24 mouse cellular contexts compared by ENCODE assay signal in genomic region chr9:30174646-30175045, GRCm38 (mm10).
DNase-seq lines count a peak whose midpoint lies in the region; ATAC-seq lines count a peak whose summit lies in the region.
"Had no signal": no experiment of that assay in that cellular context is flagged by ENCODE, and none has a peak within 500 bp of the region (broad histone marks: within the 10 kb centered on the region; RNA-seq: fewer than 3 reads in every experiment).

No protein-coding gene starts in this region.

- no peak overlapping the region for H3K9ac ChIP-seq in kidney, embryonic 14.5 days (ENCODE audit: low read depth, low read length)
- H3K9ac ChIP-seq: embryonic facial prominence, embryonic 13.5 days; forebrain, embryonic 12.5 days; forebrain, embryonic 15.5 days; heart, embryonic 13.5 days; hindbrain, embryonic 12.5 days; hindbrain, embryonic 15.5 days had no signal

- no peak overlapping the region for H3K4me3 ChIP-seq in kidney, embryonic 14.5 days (ENCODE audit: low read length)
- peak overlapping the region; percentile 4 for H3K4me3 ChIP-seq in megakaryocyte, embryonic 14.5 days (replicated peaks)
- H3K4me3 ChIP-seq: embryonic facial prominence, embryonic 10.5 days; embryonic facial prominence, embryonic 13.5 days; erythroblast, embryonic 14.5 days; forebrain, embryonic 12.5 days; forebrain, embryonic 15.5 days; heart, adult 2 months; heart, embryonic 10.5 days; heart, embryonic 13.5 days; hindbrain, embryonic 12.5 days; hindbrain, embryonic 15.5 days had no signal

- intact Hi-C loops in heart, postnatal 10 days (cut with DNase I): no loop called here

- no peaks in the 10 kb centered on the region for H3K4me1 ChIP-seq in kidney, embryonic 14.5 days (ENCODE audit: control insufficient read depth, insufficient read depth, low read length)
- H3K4me1 ChIP-seq in megakaryocyte, embryonic 14.5 days: no peaks in the 10 kb centered on the region
- H3K4me1 ChIP-seq: embryonic facial prominence, embryonic 10.5 days; embryonic facial prominence, embryonic 13.5 days; forebrain, embryonic 12.5 days; forebrain, embryonic 15.5 days; heart, embryonic 10.5 days; heart, embryonic 13.5 days; hindbrain, embryonic 12.5 days; hindbrain, embryonic 15.5 days had no signal

- H3K4me2 ChIP-seq in kidney, embryonic 14.5 days (replicated peaks; ENCODE audit: low read depth, low read length): no peak overlapping the region
- H3K4me2 ChIP-seq: embryonic facial prominence, embryonic 13.5 days; forebrain, embryonic 12.5 days; forebrain, embryonic 15.5 days; heart, embryonic 13.5 days; hindbrain, embryonic 12.5 days; hindbrain, embryonic 15.5 days had no signal

- WGBS in kidney, embryonic 14.5 days: 85% methylated on average over 6 of the region's 6 CpGs

- no peak for ATAC-seq in kidney, embryonic 14.5 days (ENCODE audit: low FRiP score, low TSS enrichment)
- ATAC-seq in megakaryocyte, adult 5-6 weeks (ENCODE audit: poor library complexity, severe bottlenecking): no peak
- ATAC-seq: activated CD4-positive, CD25-positive, alpha-beta regulatory T cell, adult 4 months; forebrain, embryonic 15.5 days had no signal

- H3K9me3 ChIP-seq in kidney, embryonic 14.5 days (ENCODE audit: control insufficient read depth, low read length): no peaks in the 10 kb centered on the region
- H3K9me3 ChIP-seq in megakaryocyte, embryonic 14.5 days: peaks cover 28% of the 10 kb centered on the region
- H3K9me3 ChIP-seq: embryonic facial prominence, embryonic 10.5 days; embryonic facial prominence, embryonic 13.5 days; forebrain, embryonic 12.5 days; forebrain, embryonic 15.5 days; heart, embryonic 10.5 days; heart, embryonic 13.5 days; hindbrain, embryonic 12.5 days; hindbrain, embryonic 15.5 days had no signal

- no peak overlapping the region for H3K27ac ChIP-seq in kidney, embryonic 14.5 days (ENCODE audit: low read depth, low read length)
- H3K27ac ChIP-seq: embryonic facial prominence, embryonic 10.5 days; embryonic facial prominence, embryonic 13.5 days; forebrain, embryonic 12.5 days; forebrain, embryonic 15.5 days; heart, adult 2 months; heart, embryonic 10.5 days; heart, embryonic 13.5 days; hindbrain, embryonic 12.5 days; hindbrain, embryonic 15.5 days had no signal

- no peaks in the 10 kb centered on the region for H3K36me3 ChIP-seq in kidney, embryonic 14.5 days (ENCODE audit: control insufficient read depth, insufficient read depth, low read length)
- H3K36me3 ChIP-seq in megakaryocyte, embryonic 14.5 days (replicated peaks; ENCODE audit: low read length): no peaks in the 10 kb centered on the region
- H3K36me3 ChIP-seq: embryonic facial prominence, embryonic 10.5 days; embryonic facial prominence, embryonic 13.5 days; forebrain, embryonic 12.5 days; forebrain, embryonic 15.5 days; heart, embryonic 10.5 days; heart, embryonic 13.5 days; hindbrain, embryonic 12.5 days; hindbrain, embryonic 15.5 days had no signal

- DNase-seq in heart, adult 11 months: peak; percentile 18
- no peak for DNase-seq in heart, postnatal 10 days
- peak; percentile 9 to 21 for DNase-seq in kidney, adult 8-10 months
- DNase-seq: adrenal gland, adult 8-10 months; adrenal gland, postnatal 25 days; cerebellum, adult 11-12 months; cerebellum, adult 8-10 months; cerebellum, postnatal 36 days; embryo, embryonic 11 days; gastrocnemius, postnatal 25 days; heart, adult 2 months had no signal

- H3K27me3 ChIP-seq in kidney, embryonic 14.5 days (ENCODE audit: control insufficient read depth, insufficient read depth, low read length): no peaks in the 10 kb centered on the region
- H3K27me3 ChIP-seq in megakaryocyte, embryonic 14.5 days (replicated peaks): no peaks in the 10 kb centered on the region
- H3K27me3 ChIP-seq: embryonic facial prominence, embryonic 13.5 days; forebrain, embryonic 12.5 days; forebrain, embryonic 15.5 days; hindbrain, embryonic 12.5 days; hindbrain, embryonic 15.5 days had no signal

Comparison
In these comparisons a context has a peak if more than half of its experiments do, and no peak if none do; other contexts are left out.
1. DNase-seq: peak in heart, adult 11 months (single experiment) and kidney, adult 8-10 months (2 of 2); none in heart, postnatal 10 days (0 of 2).